Mouse (Mus musculus) adrenal gland, postnatal 14 days (tissue): ENCODE results near the gene Tmem132b. TPM values are rescaled to one million over a fixed set of nuclear protein-coding genes. Genes with fewer than 3 reads are reported as not detected.

Experiments used
- DNase-seq: peaks from one replicate; pipeline ENCODE4 v3.0.0; 2021; ENCODE audit warnings: mixed read lengths
- total RNA-seq: library from RNA; stranded (reverse); gene quantifications from 2 replicates; pipeline ENCODE4 v1.2.3, GENCODE M21; 2021

Tmem132b gene
- total RNA-seq, 1 experiment from 2014 or later, result 0.74 TPM

DNA sequence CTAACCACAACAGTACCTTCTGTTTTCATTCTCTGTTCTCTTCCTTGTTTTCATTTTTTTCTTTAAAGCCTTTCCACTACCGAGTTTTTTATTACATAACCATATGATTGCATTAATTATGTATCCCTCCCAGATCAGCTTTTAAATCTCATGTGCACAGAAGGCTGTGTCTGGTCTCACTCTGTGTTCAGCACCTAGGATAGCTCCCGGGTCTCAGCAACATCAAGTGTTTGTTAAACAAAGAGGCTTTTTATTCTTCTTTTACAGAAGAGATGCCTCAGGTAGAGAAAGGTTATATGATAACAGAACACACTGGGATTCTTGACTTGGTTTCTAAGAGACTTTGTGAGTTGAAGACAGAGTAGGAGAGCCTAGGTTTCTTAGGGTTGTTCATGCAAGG, 241.2 kb downstream of the Tmem132b start:
- no peak for DNase-seq

GRCm38 (mm10) chr5:125780332-125780731, 248.8 kb downstream of the Tmem132b start:
- no peak for DNase-seq

DNA sequence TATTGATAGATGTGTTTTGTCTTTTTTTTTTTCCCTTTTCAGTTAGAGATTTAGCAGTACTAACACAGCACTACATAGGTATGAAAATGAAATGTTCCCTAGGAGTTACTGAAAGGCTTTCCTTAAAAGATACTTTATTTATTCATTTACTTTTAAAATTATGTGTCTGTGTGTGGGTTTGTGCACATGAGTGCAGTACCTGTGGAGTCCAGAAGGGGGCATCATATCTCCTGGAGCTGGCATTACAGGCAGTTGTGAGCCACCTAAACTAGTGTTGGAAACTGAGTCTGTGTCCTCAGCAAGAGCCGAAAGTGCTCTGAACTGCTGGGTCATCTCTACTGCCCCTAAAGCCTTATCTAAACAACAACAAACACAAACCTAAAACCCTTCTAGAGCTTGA, 261.1 kb downstream of the Tmem132b start:
- no peak for DNase-seq

DNA sequence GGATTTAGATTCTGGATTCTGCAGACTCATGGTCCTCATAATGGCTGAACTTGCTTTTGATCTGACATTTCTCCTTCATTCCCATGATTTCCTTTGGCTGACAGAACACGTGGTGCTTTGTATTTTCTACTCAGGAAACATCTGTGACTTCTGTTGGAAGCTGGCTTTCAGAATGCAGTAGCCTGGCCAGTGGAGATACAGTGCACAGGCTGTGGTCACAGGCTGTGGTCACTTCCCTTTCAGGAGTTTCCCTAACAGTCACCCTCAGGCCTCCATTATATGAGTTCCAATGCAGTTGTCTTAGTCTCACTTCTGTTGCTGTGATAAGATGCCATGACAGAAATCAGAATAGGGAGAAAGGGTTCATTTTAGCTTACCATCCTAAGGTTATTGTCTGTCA, 262.7 kb downstream of the Tmem132b start:
- DNase-seq, result no peak

DNA sequence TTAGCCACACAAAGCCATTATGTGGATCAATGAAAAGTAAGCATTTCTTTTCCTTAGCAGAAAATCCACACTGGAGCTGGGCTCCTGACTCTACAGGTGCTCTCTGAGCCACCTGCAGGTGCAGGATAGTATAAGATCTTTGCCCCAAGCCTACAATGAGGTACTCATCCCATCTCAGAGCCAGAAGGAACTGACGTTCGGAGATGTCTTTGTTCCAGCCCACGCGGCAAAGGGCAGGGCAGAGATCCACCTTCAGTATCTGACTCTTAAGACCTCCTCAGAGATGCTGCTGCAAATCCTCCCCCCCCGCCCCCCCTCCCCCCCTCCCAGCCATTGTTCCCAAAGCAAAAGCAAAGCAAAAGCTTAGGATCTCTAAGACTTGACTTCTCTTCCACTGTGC, 268.0 kb downstream of the Tmem132b start:
- DNase-seq, result no peak

DNA sequence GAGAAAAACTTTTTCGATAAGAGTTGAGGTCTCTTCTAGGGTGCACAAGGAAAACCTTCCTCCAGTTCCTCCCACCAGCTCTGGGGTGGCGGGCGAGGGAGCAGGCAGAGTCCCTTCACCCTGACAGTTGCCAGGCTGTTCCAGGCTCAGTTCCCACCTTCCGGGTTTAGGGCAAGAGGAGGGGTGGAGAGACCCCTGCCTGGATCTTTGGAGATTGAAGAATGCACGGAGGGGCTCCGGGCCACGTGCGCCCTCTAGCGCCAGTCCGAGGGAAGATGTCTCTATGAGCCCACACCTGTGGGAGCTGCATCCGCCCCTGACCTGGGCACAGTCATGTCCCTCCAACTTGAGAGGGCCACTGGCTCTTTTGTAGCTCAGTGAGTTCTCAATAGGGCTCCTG, 268.5 kb downstream of the Tmem132b start:
- peak; percentile 17 for DNase-seq

GRCm38 (mm10) chr5:125802801-125803200, 271.2 kb downstream of the Tmem132b start:
- DNase-seq, result no peak

- no peak for DNase-seq
These were observed 273.8 kb downstream of the Tmem132b start for GRCm38 (mm10) chr5:125805327-125805726.

DNA sequence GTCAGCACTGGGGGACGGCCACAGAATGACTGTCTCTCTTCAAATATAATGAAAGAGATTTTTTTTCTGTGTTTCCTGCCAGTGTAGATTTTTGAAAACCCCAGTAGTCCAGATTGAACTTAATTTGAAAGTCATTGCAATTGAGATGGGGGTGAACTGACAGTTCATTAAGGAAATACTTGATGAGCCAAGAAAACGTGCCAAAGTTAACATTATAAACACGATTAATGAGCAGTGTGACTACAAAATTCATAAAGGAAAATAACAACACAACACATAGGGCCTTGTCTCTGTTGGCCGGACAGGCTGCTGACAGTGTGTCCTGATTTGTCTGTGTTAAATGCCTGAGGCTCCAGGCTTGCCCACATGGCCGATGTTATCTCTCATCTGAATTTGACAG, 276.3 kb downstream of the Tmem132b start:
- no peak for DNase-seq

DNA sequence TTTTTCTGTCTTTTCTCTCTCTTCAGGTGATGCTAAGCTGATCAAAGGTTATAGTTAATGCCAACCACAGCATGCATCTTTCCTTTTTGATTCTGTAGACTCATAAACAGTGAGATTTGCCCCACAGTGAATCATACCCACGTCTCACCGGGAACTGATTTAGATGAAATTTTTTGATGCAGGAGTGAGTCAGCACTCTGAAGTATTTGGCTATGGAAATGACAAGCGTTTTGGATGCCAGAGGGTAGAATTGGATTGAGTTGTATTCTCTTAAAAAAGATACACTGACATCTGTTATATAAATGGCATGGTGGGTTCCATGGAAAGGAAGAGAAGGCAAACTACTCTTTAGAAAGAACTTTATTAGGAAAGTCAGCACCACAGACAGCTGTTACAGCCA, 297.8 kb downstream of the Tmem132b start:
- DNase-seq, result no peak

DNA sequence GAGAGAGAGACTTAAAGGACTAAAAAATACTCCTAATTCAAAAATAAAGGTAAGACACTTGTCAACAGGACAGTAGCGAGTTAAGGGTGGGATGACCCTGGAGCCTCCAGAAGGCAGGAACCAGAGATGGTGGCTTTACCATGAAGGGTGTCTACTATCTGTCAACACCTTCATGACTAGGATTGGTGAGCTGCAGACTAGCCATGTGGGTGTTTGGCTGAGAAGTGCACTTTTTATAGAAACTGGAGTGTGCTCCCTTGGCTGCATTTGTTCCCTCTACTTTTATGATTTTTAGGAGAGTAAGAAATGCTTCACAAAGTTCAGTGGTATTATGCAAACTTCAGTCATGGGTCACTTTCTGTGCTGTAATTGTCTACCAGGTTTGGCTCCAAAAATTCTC, 304.3 kb downstream of the Tmem132b start:
- DNase-seq, result no peak

- DNase-seq, result no peak
These were observed 305.2 kb downstream of the Tmem132b start for GRCm38 (mm10) chr5:125836761-125837160.

Other genes with a start within 250 kb of the Tmem132b start
- gene Scarb1, start 190.7 kb upstream of the Tmem132b start, total RNA-seq, result 1,757 and 2,166 TPM in 2 replicates
- gene Gm10382, start 142.5 kb upstream of the Tmem132b start, total RNA-seq, result 0.26 and 0.49 TPM in 2 replicates
- gene Ubc, start 141.6 kb upstream of the Tmem132b start, total RNA-seq, result 1,142 and 1,189 TPM in 2 replicates
- 14.6 and 15.7 TPM in 2 replicates for gene Dhx37, start 97.7 kb upstream of the Tmem132b start, total RNA-seq
- 24.0 and 27.9 TPM in 2 replicates for gene Bri3bp, start 90.2 kb upstream of the Tmem132b start, total RNA-seq
- gene Aacs, start 56.0 kb upstream of the Tmem132b start, total RNA-seq, result 25.4 and 27.3 TPM in 2 replicates